Mouse (Mus musculus) testis, adult 2 months (tissue): Measurements from ENCODE around the gene Ccl17. TPM values are rescaled to one million over a fixed set of nuclear protein-coding genes. Genes with fewer than 3 reads are reported as not detected.

Experiments used
- H3K27ac ChIP-seq: fragments of 200-500 bp; 2 replicates; pipeline ENCODE4 v1.5.1; 2012; ENCODE audit warnings: low read depth, low read length; ENCODE audit not compliant: control insufficient read depth, insufficient read depth
- H3K27me3 ChIP-seq: fragments of 200-500 bp; 2 replicates; pipeline ENCODE4 v1.6.1; 2012; ENCODE audit warnings: mild to moderate bottlenecking, low read length, moderate library complexity; ENCODE audit not compliant: control insufficient read depth, insufficient read depth
- H3K36me3 ChIP-seq: fragments of 200-500 bp; 2 replicates; pipeline ENCODE4 v1.6.1; 2012; ENCODE audit warnings: mild to moderate bottlenecking, low read length; ENCODE audit not compliant: control insufficient read depth, insufficient read depth
- H3K4me1 ChIP-seq: fragments of 200-500 bp; 2 replicates; pipeline ENCODE4 v1.6.1; 2012; ENCODE audit warnings: low read length; ENCODE audit not compliant: control insufficient read depth, insufficient read depth
- H3K4me3 ChIP-seq: fragments of 200-500 bp; 2 replicates; pipeline ENCODE4 v1.5.1; 2012; ENCODE audit warnings: low read depth, mild to moderate bottlenecking, low read length, moderate library complexity, mixed read lengths; ENCODE audit not compliant: control insufficient read depth
- CTCF ChIP-seq: fragments of 200-500 bp; IDR thresholded peaks from 2 replicates; pipeline ENCODE4 v1.5.1; 2012; ENCODE audit warnings: low read depth, mild to moderate bottlenecking, inconsistent platforms, low read length, moderate library complexity; ENCODE audit not compliant: control insufficient read depth, insufficient read depth, insufficient replicate concordance
- POLR2A ChIP-seq: fragments of 200-500 bp; IDR thresholded peaks from 2 replicates; pipeline ENCODE4 v1.6.1; 2012; ENCODE audit warnings: low read depth, mild to moderate bottlenecking, inconsistent platforms, low read length, moderate library complexity; ENCODE audit not compliant: control insufficient read depth
- polyA plus RNA-seq: library from polyadenylated mRNA; depleted of rRNA; stranded (reverse); fragments of >200 nt; gene quantifications from 2 replicates; pipeline ENCODE4 v1.2.3, GENCODE M21; 2012

Gene Ccl17
- polyA plus RNA-seq, 1 experiment: 2.0 TPM

- no peak for TF ChIP-seq CTCF
- no peak for TF ChIP-seq POLR2A
- Histone ChIP-seq H3K4me1 (peaks cover 3% of the 10 kb centered on the region; the same call in 1 of the 2 replicates), H3K27me3 (no peaks in the 10 kb centered on the region), H3K27ac (no peak overlapping the region), H3K4me3 (no peak overlapping the region), H3K36me3 (no peaks in the 10 kb centered on the region)
Measured at GRCm38 (mm10) chr8:94814556-94814955, 4.3 kb downstream of the Ccl17 start.

GRCm38 (mm10) chr8:94817933-94818332, 7.7 kb downstream of the Ccl17 start:
- H3K4me1 ChIP-seq: 0 out of 2 replicates have a peak, but pooled peaks cover under 1% of the 10 kb centered on the region
- H3K36me3 ChIP-seq: no peaks in the 10 kb centered on the region; the same call in 1 of the 2 replicates
- no peaks in the 10 kb centered on the region for H3K27me3 ChIP-seq
- TF ChIP-seq CTCF (no peak), POLR2A (no peak)
- H3K4me3 ChIP-seq: no peak overlapping the region
- H3K27ac ChIP-seq: no peak overlapping the region

- Histone ChIP-seq H3K27me3 (no peaks in the 10 kb centered on the region), H3K4me3 (no peak overlapping the region), H3K27ac (no peak overlapping the region), H3K4me1 (0 out of 2 replicates have a peak, but pooled peaks cover 2% of the 10 kb centered on the region), H3K36me3 (no peaks in the 10 kb centered on the region; the same call in none of the 2 replicates)
- TF ChIP-seq CTCF (no peak), POLR2A (no peak)
Measured at GRCm38 (mm10) chr8:94819671-94820179, 9.5 kb downstream of the Ccl17 start.

GRCm38 (mm10) chr8:94820553-94820952, 10.3 kb downstream of the Ccl17 start:
- TF ChIP-seq POLR2A (no peak), CTCF (no peak)
- H3K36me3 ChIP-seq: peaks cover 2% of the 10 kb centered on the region
- H3K27me3 ChIP-seq: no peaks in the 10 kb centered on the region
- 0 out of 2 replicates have a peak, but pooled peaks cover 2% of the 10 kb centered on the region for H3K4me1 ChIP-seq
- H3K4me3 ChIP-seq: no peak overlapping the region
- H3K27ac ChIP-seq: no peak overlapping the region

- peaks cover 3% of the 10 kb centered on the region for H3K36me3 ChIP-seq
Measured at GRCm38 (mm10) chr8:94821381-94821780, 11.1 kb downstream of the Ccl17 start.

GRCm38 (mm10) chr8:94822637-94823560, 12.6 kb downstream of the Ccl17 start:
- H3K36me3 ChIP-seq: peaks cover 4% of the 10 kb centered on the region
- H3K27me3 ChIP-seq: no peaks in the 10 kb centered on the region
- H3K4me1 ChIP-seq: 0 out of 2 replicates have a peak, but pooled peaks cover 2% of the 10 kb centered on the region
- no peak overlapping the region for H3K4me3 ChIP-seq
- TF ChIP-seq CTCF: peak; percentile 57; the same call in 1 of the 2 replicates
- TF ChIP-seq POLR2A: no peak
- no peak overlapping the region for H3K27ac ChIP-seq

More at GRCm38 (mm10) chr8:94821381-94821780, 11.1 kb downstream of the Ccl17 start:
- Histone ChIP-seq H3K4me1 (0 out of 2 replicates have a peak, but pooled peaks cover 2% of the 10 kb centered on the region), H3K4me3 (no peak overlapping the region), H3K27me3 (no peaks in the 10 kb centered on the region), H3K27ac (no peak overlapping the region)
- TF ChIP-seq POLR2A (no peak), CTCF (no peak)

GRCm38 (mm10) chr8:94825170-94825569, 14.9 kb downstream of the Ccl17 start:
- Histone ChIP-seq H3K4me1 (0 out of 2 replicates have a peak, but pooled peaks cover 2% of the 10 kb centered on the region), H3K4me3 (no peak overlapping the region), H3K36me3 (peaks cover 5% of the 10 kb centered on the region), H3K27ac (no peak overlapping the region), H3K27me3 (no peaks in the 10 kb centered on the region)
- TF ChIP-seq POLR2A (no peak), CTCF (no peak)
